Mouse (Mus musculus): Measurements from ENCODE around the gene Pnpla1.

GRCm38 (mm10) chr17:28922096-28922495 lies 63.9 kb downstream of the Pnpla1 start:
- TF ChIP-seq CTCF (IDR thresholded peaks at IDR 0.05; ENCODE audit: low read depth), result no peak
- TF ChIP-seq EP300 (optimal IDR thresholded peaks at IDR 0.05), result no peak

Measured in stomach, postnatal 0 days (tissue).